Mouse (Mus musculus): Measurements from ENCODE around the gene Zfp110. TPM values are rescaled to one million over a fixed set of nuclear protein-coding genes. Genes with fewer than 3 reads are reported as not detected.

Zfp110 gene
- polyA plus RNA-seq, 1 experiment from 2014 or later = 26.7 TPM

Other genes with a start within 250 kb of the Zfp110 start
- gene Vmn2r53, start 226.0 kb upstream of the Zfp110 start, polyA plus RNA-seq (2016; fragmentation: Nextera tagmentation; extraction: Ambion mirVana) = not detected in 2 replicates
- gene Vmn2r54, start 194.4 kb upstream of the Zfp110 start, polyA plus RNA-seq (2016; fragmentation: Nextera tagmentation; extraction: Ambion mirVana) = not detected in 2 replicates
- gene Vmn2r55, start 149.8 kb upstream of the Zfp110 start, polyA plus RNA-seq (2016; fragmentation: Nextera tagmentation; extraction: Ambion mirVana) = not detected in 2 replicates
- gene Vmn2r56, start 99.8 kb upstream of the Zfp110 start, polyA plus RNA-seq (2016; fragmentation: Nextera tagmentation; extraction: Ambion mirVana) = not detected in 2 replicates
- 10.8 and 12.0 TPM in 2 replicates for gene Zscan18, start 31.1 kb upstream of the Zfp110 start, polyA plus RNA-seq (2016; fragmentation: Nextera tagmentation; extraction: Ambion mirVana)
- gene Zfp329, start 15.9 kb upstream of the Zfp110 start, polyA plus RNA-seq (2016; fragmentation: Nextera tagmentation; extraction: Ambion mirVana) = 14.1 and 15.8 TPM in 2 replicates
- 4.7 and 4.9 TPM in 2 replicates for gene Zfp128, start 46.4 kb downstream of the Zfp110 start, polyA plus RNA-seq (2016; fragmentation: Nextera tagmentation; extraction: Ambion mirVana)
- 14.8 and 18.4 TPM in 2 replicates for gene Zscan22, start 63.1 kb downstream of the Zfp110 start, polyA plus RNA-seq (2016; fragmentation: Nextera tagmentation; extraction: Ambion mirVana)
- 868 and 1,033 TPM in 2 replicates for gene Rps5, start 87.5 kb downstream of the Zfp110 start, polyA plus RNA-seq (2016; fragmentation: Nextera tagmentation; extraction: Ambion mirVana)
- gene Rnf225, start 92.7 kb downstream of the Zfp110 start, polyA plus RNA-seq (2016; fragmentation: Nextera tagmentation; extraction: Ambion mirVana) = 0.62 and 0.77 TPM in 2 replicates
- 11.8 and 12.7 TPM in 2 replicates for gene Zfp324, start 131.1 kb downstream of the Zfp110 start, polyA plus RNA-seq (2016; fragmentation: Nextera tagmentation; extraction: Ambion mirVana)
- 16.6 and 17.0 TPM in 2 replicates for gene Zfp446, start 143.1 kb downstream of the Zfp110 start, polyA plus RNA-seq (2016; fragmentation: Nextera tagmentation; extraction: Ambion mirVana)
- gene Slc27a5, start 163.4 kb downstream of the Zfp110 start, polyA plus RNA-seq (2016; fragmentation: Nextera tagmentation; extraction: Ambion mirVana) = 0.11 and 0.26 TPM in 2 replicates
- 373 and 399 TPM in 2 replicates for gene Trim28, start 164.4 kb downstream of the Zfp110 start, polyA plus RNA-seq (2016; fragmentation: Nextera tagmentation; extraction: Ambion mirVana)
- 31.3 and 34.4 TPM in 2 replicates for gene Zbtb45, start 175.3 kb downstream of the Zfp110 start, polyA plus RNA-seq (2016; fragmentation: Nextera tagmentation; extraction: Ambion mirVana)
- 113 and 144 TPM in 2 replicates for gene Chmp2a, start 200.0 kb downstream of the Zfp110 start, polyA plus RNA-seq (2016; fragmentation: Nextera tagmentation; extraction: Ambion mirVana)
- gene Ube2m, start 203.5 kb downstream of the Zfp110 start, polyA plus RNA-seq (2016; fragmentation: Nextera tagmentation; extraction: Ambion mirVana) = 126 and 157 TPM in 2 replicates
- gene Mzf1, start 220.0 kb downstream of the Zfp110 start, polyA plus RNA-seq (2016; fragmentation: Nextera tagmentation; extraction: Ambion mirVana) = 2.8 and 4.4 TPM in 2 replicates